Mouse (Mus musculus) forebrain, embryonic 15.5 days (tissue): ENCODE measurements around the gene Ppp2r3a. TPM values are rescaled to one million over a fixed set of nuclear protein-coding genes. Genes with fewer than 3 reads are reported as not detected.
A peak's percentile ranks its signal among the peaks of the same experiment; 100 is the strongest.

Experiments used
- ATAC-seq: fragments of 200-750 bp; cut with Nextera tagmentation; replicated peaks from 2 replicates; pipeline ENCODE4 v1.8.0; 2017; ENCODE audit warnings: mild to moderate bottlenecking, moderate TSS enrichment, moderate library complexity
- H3K27ac ChIP-seq: fragments of 300-500 bp; sonication (generic); replicated peaks from 2 replicates; pipeline ENCODE4 v1.5.1; 2015; ENCODE audit warnings: mild to moderate bottlenecking, inconsistent platforms
- H3K27me3 ChIP-seq: fragments of 300-500 bp; sonication (generic); 2 replicates; pipeline ENCODE4 v1.6.1; 2015; ENCODE audit warnings: inconsistent platforms
- H3K36me3 ChIP-seq: fragments of 300-500 bp; sonication (generic); 2 replicates; pipeline ENCODE4 v1.6.1; 2015; ENCODE audit warnings: mild to moderate bottlenecking, inconsistent platforms
- H3K4me1 ChIP-seq: fragments of 300-500 bp; sonication (generic); 2 replicates; pipeline ENCODE4 v1.6.1; 2015; ENCODE audit warnings: inconsistent platforms
- H3K4me2 ChIP-seq: fragments of 300-500 bp; sonication (generic); replicated peaks from 2 replicates; pipeline ENCODE4 v1.6.1; 2015; ENCODE audit warnings: mild to moderate bottlenecking, inconsistent platforms
- H3K4me3 ChIP-seq: fragments of 300-500 bp; sonication (generic); 2 replicates; pipeline ENCODE4 v1.5.1; 2015; ENCODE audit warnings: mild to moderate bottlenecking, inconsistent platforms
- H3K9ac ChIP-seq: fragments of 300-500 bp; sonication (generic); replicated peaks from 2 replicates; pipeline ENCODE4 v1.6.1; 2015; ENCODE audit warnings: mild to moderate bottlenecking, inconsistent platforms
- H3K9me3 ChIP-seq: fragments of 300-500 bp; sonication (generic); 2 replicates; pipeline ENCODE4 v1.6.1; 2016; ENCODE audit warnings: inconsistent platforms
- WGBS: fragments of 180-500 bp; shearing (Covaris S2); methylation state at CpG from one replicate; pipeline ENCODE4 v1.1.7; 2015; ENCODE audit warnings: mixed read lengths; 5-methylcytosine and 5-hydroxymethylcytosine counted together
- polyA plus RNA-seq: library from polyadenylated mRNA; unstranded; fragments of >200 nt; fragmentation: Nextera tagmentation; extraction: Ambion mirVana; gene quantifications from 2 replicates; pipeline ENCODE4 v1.2.1, GENCODE M21; 2015

The Ppp2r3a gene
- polyA plus RNA-seq: 20.8 and 21.8 TPM in 2 replicates

- peak within 1 kb of the TSS; percentile 93 for H3K27ac ChIP-seq
- H3K9ac ChIP-seq: peak within 1 kb of the TSS; percentile 81
- peak within 1 kb of the TSS; percentile 68 for H3K4me3 ChIP-seq
- no peaks in the 10 kb centered on the region for H3K9me3 ChIP-seq
- H3K27me3 ChIP-seq: no peaks in the 10 kb centered on the region
- peak; percentile 94 for ATAC-seq
- 1% methylated on average over 42 of the region's 50 CpGs for WGBS
- H3K4me1 ChIP-seq: peaks cover 26% of the 10 kb centered on the region
- no peaks in the 10 kb centered on the region for H3K36me3 ChIP-seq
- peak within 1 kb of the TSS; percentile 52 for H3K4me2 ChIP-seq
Measured at GRCm38 (mm10) chr9:101251644-101252337, at the start of gene Ppp2r3a. Gene Ppp2r3a (minus strand): TSS chr9:101251795.

DNA sequence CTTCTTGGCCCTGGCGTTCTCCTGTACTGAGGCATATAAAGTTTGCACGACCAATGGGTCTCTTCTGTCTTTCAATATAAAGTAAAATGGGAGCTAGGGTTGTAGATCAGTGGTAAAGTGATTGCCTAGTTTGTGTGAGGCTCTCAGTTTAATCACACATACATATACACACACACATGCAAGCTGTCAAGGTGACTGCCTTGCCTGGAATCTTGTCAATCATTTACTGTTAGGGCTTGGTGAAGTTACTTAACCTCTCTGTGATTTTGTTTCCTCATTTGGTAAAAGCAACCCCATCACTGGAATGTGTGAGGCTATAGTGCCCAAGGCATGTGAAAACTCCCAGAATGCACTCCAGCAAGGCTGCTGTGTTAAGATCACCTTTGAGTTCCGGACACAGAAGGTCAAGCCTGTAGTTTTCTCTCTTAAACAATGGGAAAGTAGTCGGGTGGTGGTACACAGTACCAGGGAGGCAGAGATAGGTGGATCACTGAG lies 48.9 kb upstream of the Ppp2r3a start:
- Histone ChIP-seq H3K4me1 (no peaks in the 10 kb centered on the region), H3K4me2 (no peak overlapping the region), H3K27me3 (no peaks in the 10 kb centered on the region), H3K9me3 (no peaks in the 10 kb centered on the region), H3K36me3 (no peaks in the 10 kb centered on the region), H3K9ac (no peak overlapping the region), H3K27ac (no peak overlapping the region), H3K4me3 (no peak overlapping the region)
- 86% methylated on average over 4 of the region's 4 CpGs for WGBS
- no peak for ATAC-seq

DNA sequence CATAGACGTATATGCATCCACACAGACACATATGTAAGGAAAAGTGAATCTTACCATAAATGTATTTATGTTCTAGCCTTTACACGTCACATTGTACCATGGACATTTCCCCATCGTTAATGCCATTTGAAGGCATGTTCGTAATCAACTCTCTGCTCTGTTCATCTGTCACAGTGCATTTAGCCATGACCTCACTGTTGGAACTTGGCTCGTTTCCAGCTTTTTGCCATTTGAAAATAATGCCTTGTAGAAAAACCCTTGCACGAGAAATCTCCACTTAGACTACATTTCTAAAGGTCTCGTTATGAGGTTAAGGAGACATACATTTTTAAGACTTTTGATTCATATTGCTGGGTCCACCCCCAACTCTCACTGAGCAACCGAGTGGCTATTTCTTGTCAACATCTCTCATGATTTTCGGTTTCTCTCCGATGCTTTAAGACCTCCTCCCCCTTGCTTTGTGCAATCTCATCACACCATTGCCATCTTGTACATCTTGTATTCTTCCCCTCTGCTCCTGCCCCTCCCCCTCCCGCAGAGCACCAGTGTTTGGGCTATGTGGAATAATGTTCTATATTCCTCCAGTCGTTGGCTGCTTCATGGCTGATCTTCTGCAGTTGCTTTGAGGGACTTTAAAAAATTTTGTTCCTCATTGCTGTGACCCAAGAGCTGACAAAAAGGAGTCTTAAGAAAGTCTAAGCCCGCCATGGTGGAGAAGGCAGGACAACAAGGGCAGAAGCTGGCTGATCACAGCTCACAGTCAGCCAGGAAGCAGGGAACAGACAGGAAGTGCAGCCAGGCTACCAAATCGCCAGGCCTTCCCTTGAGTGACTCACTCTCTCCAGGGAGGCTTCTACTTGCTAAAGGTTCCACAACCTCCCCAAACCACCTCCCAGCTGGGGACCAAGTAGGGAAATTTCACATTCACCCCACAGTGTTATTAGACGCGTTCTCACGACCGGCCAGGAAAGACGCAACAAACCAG lies 40.4 kb upstream of the Ppp2r3a start:
- no peak for ATAC-seq
- Histone ChIP-seq H3K9me3 (no peaks in the 10 kb centered on the region), H3K9ac (no peak overlapping the region), H3K4me1 (peaks cover 4% of the 10 kb centered on the region; the same call in 1 of the 2 replicates), H3K36me3 (no peaks in the 10 kb centered on the region), H3K27ac (no peak overlapping the region), H3K4me3 (no peak overlapping the region), H3K4me2 (no peak overlapping the region), H3K27me3 (no peaks in the 10 kb centered on the region)
- WGBS: 66% methylated on average over 19 of the region's 19 CpGs

GRCm38 (mm10) chr9:101290876-101291275 lies 39.3 kb upstream of the Ppp2r3a start:
- no peak for ATAC-seq
- Histone ChIP-seq H3K27me3 (no peaks in the 10 kb centered on the region), H3K27ac (no peak overlapping the region), H3K9me3 (no peaks in the 10 kb centered on the region), H3K9ac (no peak overlapping the region), H3K36me3 (no peaks in the 10 kb centered on the region), H3K4me2 (no peak overlapping the region), H3K4me1 (peaks cover 4% of the 10 kb centered on the region; the same call in 1 of the 2 replicates), H3K4me3 (no peak overlapping the region)
- 86% methylated on average over 1 of the region's 1 CpGs for WGBS

- H3K9me3 ChIP-seq: no peaks in the 10 kb centered on the region
- H3K4me2 ChIP-seq: no peak overlapping the region
- no peak overlapping the region for H3K27ac ChIP-seq
- no peak overlapping the region for H3K4me3 ChIP-seq
- no peak for ATAC-seq
- 88% methylated on average over 11 of the region's 11 CpGs for WGBS
- no peak overlapping the region for H3K9ac ChIP-seq
- H3K4me1 ChIP-seq: peaks cover 4% of the 10 kb centered on the region; the same call in 1 of the 2 replicates
- H3K27me3 ChIP-seq: no peaks in the 10 kb centered on the region
- H3K36me3 ChIP-seq: no peaks in the 10 kb centered on the region
Measured at GRCm38 (mm10) chr9:101289750-101290149, 38.2 kb upstream of the Ppp2r3a start.

DNA sequence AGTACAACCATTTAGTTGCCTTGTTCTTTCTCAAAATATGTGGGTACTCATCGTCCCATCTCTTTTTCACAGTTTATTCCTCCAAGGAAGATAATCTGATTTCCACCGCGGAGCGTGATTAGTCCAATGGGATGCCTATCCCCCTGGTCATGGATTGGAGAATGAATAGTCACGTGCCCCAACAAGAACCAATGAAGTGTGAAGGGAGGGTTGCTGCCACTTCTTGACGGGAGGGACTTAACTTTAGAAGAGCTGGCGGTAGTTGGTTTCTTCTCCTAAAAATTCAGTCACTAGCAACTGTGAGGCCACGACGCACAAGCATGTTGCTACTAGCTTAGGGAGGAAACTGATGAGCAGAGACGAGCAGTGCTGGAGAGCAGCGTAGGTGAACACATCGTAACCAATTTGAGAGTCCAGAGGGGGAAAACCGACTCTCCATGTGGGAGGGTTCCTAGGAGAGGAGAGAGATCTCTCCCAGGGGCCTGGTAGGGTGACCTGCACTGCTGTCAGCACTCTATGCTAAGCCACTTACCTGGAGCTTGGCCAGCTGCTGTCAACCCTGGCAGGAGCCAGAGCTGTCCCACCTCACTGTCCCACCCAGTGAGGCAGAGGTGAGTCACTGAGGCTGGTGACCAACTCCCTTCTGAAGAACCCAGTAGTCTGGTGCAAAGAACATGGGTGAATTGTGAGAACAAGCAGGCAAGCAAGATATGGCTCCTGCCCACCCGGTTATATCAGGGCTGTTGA lies 37.5 kb upstream of the Ppp2r3a start:
- WGBS: 93% methylated on average over 14 of the region's 14 CpGs
- H3K4me3 ChIP-seq: no peak overlapping the region
- ATAC-seq: no peak
- no peaks in the 10 kb centered on the region for H3K27me3 ChIP-seq
- no peaks in the 10 kb centered on the region for H3K36me3 ChIP-seq
- H3K27ac ChIP-seq: no peak overlapping the region
- no peak overlapping the region for H3K9ac ChIP-seq
- no peaks in the 10 kb centered on the region for H3K9me3 ChIP-seq
- peaks cover 4% of the 10 kb centered on the region; the same call in 1 of the 2 replicates for H3K4me1 ChIP-seq
- H3K4me2 ChIP-seq: no peak overlapping the region

- Histone ChIP-seq H3K27me3 (no peaks in the 10 kb centered on the region), H3K27ac (no peak overlapping the region), H3K36me3 (no peaks in the 10 kb centered on the region), H3K9me3 (no peaks in the 10 kb centered on the region), H3K4me1 (peaks cover 12% of the 10 kb centered on the region), H3K4me2 (no peak overlapping the region), H3K4me3 (no peak overlapping the region), H3K9ac (no peak overlapping the region)
- 28% methylated on average over 4 of the region's 4 CpGs for WGBS
- no peak for ATAC-seq
Measured at GRCm38 (mm10) chr9:101286766-101287165, 35.2 kb upstream of the Ppp2r3a start.

- H3K36me3 ChIP-seq: no peaks in the 10 kb centered on the region
- H3K27ac ChIP-seq: no peak overlapping the region
- no peak overlapping the region for H3K4me2 ChIP-seq
- H3K27me3 ChIP-seq: no peaks in the 10 kb centered on the region
- no peak overlapping the region for H3K4me3 ChIP-seq
- no peak overlapping the region for H3K9ac ChIP-seq
- WGBS: 81% methylated on average over 4 of the region's 4 CpGs
- H3K9me3 ChIP-seq: no peaks in the 10 kb centered on the region
- peaks cover 12% of the 10 kb centered on the region for H3K4me1 ChIP-seq
- no peak for ATAC-seq
Measured at GRCm38 (mm10) chr9:101284049-101284448, 32.5 kb upstream of the Ppp2r3a start.

DNA sequence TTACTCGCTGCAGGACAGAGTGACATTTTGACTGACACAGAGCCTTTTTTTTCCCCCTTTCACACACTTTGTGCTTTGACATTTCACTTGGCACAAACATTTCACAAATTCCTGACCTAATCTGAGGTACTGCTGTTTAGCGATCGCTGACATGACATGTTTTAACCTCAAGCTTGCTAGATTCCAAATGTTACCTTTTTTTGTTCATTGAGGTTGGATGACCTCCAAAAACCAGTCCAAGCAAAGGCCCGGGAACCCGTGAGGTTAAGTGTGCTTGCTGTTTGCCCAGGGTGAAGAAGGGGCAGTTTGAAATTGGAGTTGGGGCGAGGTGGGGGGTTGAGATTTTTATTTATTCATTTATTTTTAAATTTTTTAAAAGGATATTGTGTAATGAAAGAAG lies 31.1 kb upstream of the Ppp2r3a start:
- Histone ChIP-seq H3K9ac (no peak overlapping the region), H3K4me2 (no peak overlapping the region), H3K27ac (no peak overlapping the region), H3K4me1 (peaks cover 8% of the 10 kb centered on the region), H3K27me3 (no peaks in the 10 kb centered on the region), H3K36me3 (no peaks in the 10 kb centered on the region), H3K9me3 (no peaks in the 10 kb centered on the region), H3K4me3 (no peak overlapping the region)
- 31% methylated on average over 6 of the region's 6 CpGs for WGBS
- ATAC-seq: no peak

DNA sequence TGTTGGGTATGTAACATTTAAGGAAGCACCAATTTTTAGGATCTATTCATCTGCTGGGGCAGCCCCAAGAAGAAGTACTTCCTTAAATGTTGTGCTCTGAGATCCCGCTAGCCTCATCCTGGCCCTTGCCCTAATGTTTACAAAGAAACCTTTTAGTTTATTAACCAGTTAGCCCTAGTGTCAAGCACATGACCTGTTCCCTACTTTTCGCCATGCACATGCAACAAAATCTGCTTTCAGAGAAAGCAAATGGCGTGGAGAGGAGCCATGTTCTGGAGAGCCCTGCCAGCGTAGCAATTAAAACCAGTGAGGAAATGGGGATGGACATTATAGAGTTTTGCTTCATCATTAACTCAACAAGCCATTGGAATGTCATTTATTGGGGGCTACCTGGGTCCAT lies 30.3 kb upstream of the Ppp2r3a start:
- Histone ChIP-seq H3K36me3 (no peaks in the 10 kb centered on the region), H3K9me3 (no peaks in the 10 kb centered on the region), H3K4me2 (no peak overlapping the region), H3K4me1 (peaks cover 8% of the 10 kb centered on the region), H3K27me3 (no peaks in the 10 kb centered on the region), H3K27ac (no peak overlapping the region), H3K9ac (no peak overlapping the region), H3K4me3 (no peak overlapping the region)
- no peak for ATAC-seq
- 74% methylated on average over 4 of the region's 4 CpGs for WGBS

DNA sequence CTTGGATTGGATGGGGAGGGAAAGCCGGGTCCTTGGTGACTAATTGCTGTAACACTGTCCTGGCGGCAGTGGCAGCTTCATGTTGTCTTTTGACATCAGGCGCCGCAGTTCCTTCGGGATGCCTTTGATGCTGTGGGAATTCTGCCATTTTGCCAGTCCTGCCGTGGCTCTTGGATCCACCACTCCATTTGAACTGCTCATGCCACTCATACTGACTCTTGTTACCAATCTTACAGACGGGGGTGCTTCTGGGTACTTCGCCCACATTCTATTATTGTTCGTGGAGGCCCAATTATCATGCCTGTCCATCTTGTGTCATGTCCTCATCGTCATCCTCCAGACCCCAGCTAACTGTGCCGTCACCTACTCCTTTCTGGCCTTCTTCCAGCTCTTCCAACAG lies 29.7 kb upstream of the Ppp2r3a start:
- H3K27ac ChIP-seq: no peak overlapping the region
- WGBS: 86% methylated on average over 11 of the region's 11 CpGs
- H3K36me3 ChIP-seq: no peaks in the 10 kb centered on the region
- no peak overlapping the region for H3K4me3 ChIP-seq
- H3K9ac ChIP-seq: no peak overlapping the region
- H3K4me1 ChIP-seq: peaks cover 8% of the 10 kb centered on the region
- no peaks in the 10 kb centered on the region for H3K9me3 ChIP-seq
- no peak for ATAC-seq
- H3K4me2 ChIP-seq: no peak overlapping the region
- no peaks in the 10 kb centered on the region for H3K27me3 ChIP-seq
